Mouse (Mus musculus): ENCODE data around the gene Synpr. TPM values are rescaled to one million over a fixed set of nuclear protein-coding genes. Genes with fewer than 3 reads are reported as not detected.
"Not testable (repeated sequence)": the region's sequence is repeated elsewhere in the genome, so short reads cannot be mapped to it uniquely, and the experiment has no call there.

Synpr gene
- 0.94 and 1.1 TPM in 2 replicates for polyA plus RNA-seq (2015; fragmentation: Nextera tagmentation; extraction: Ambion mirVana)

DNA sequence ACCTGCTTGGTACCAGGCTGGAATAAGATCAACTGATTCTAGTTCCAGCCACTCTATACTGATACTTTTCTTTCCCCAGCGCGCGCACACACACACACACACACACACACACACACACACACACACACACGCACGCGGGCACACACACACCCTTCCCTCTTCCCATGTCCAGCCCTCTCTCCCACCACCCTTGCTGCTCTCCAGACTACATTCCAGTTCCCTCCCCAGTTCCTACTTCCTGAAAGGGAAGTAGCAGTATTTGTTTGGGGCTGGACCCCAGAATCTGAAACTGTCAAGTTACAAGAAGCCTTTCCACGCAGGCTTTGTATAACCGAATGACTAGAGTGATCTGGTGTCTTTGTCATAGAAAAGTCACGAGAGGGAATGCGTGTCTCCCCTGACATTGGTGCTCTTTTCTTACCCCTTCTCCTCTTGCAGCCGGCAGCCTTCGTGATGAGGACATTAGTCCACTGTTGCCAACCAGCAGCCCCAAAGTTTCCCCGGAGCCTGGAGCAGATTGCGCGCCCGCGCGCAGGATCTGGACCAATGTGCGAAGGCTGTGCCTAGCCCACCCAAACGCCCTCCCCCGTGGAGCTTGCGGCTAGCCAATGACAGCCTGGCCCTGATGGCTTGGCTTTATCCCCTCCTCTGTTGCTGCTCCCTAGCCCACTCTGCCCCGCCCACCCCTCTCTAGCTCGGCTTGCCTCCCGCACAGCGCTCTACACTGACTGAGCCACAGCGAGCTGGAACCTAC lies at the start of gene Synpr:
Gene Synpr, plus strand, starts transcription at position 690 of the 754 bp plus-strand sequence.
- 4% methylated on average over 27 of the region's 27 CpGs for WGBS
- H3K4me3 ChIP-seq (ENCODE audit: low read depth, low read length), result peak within 1 kb of the TSS; percentile 16; the same call in 1 of the 2 replicates
- peak within 1 kb of the TSS; percentile 60 for H3K4me2 ChIP-seq (replicated peaks; ENCODE audit: low read depth)
- no peaks in the 10 kb centered on the region for H3K9me3 ChIP-seq (ENCODE audit: control insufficient read depth)
- no peak for TF ChIP-seq CTCF (IDR thresholded peaks at IDR 0.05; ENCODE audit: low read depth)
- no peaks in the 10 kb centered on the region for H3K4me1 ChIP-seq (replicated peaks; ENCODE audit: control insufficient read depth, insufficient read depth, low read length)
- ATAC-seq, result peak; percentile 57
- no peaks in the 10 kb centered on the region for H3K27me3 ChIP-seq (replicated peaks; ENCODE audit: control insufficient read depth, insufficient read depth, low read length)
- H3K9ac ChIP-seq (ENCODE audit: low read depth, low read length), result no peak within 1 kb of the TSS
- H3K36me3 ChIP-seq (ENCODE audit: control insufficient read depth, insufficient read depth), result no peaks in the 10 kb centered on the region
- no peak within 1 kb of the TSS for H3K27ac ChIP-seq (ENCODE audit: low read depth, low read length)

DNA sequence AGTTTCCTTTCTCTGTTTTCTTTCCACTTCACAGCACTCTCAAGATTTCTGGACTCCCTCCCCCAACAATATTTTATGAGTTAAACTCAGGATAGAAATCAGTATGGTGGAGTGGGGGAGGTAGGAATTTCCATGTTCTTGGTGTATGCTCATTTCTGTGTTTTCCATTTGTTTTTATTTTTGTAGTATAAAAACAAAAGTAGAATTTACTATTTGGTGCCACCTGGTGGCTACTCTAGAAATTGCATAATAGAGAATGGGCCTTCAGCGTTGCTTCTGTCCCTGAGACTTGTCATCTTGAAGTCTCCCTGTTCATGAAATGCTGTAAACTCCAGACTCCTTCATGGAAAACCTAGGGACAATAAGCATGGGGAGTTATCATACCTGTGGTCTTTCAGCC lies 47.7 kb upstream of the Synpr start:
- H3K27ac ChIP-seq (ENCODE audit: low read depth, low read length), result no peak overlapping the region
- no peak for ATAC-seq
- H3K9me3 ChIP-seq (ENCODE audit: control insufficient read depth), result no peaks in the 10 kb centered on the region
- H3K9ac ChIP-seq (ENCODE audit: low read depth, low read length), result no peak overlapping the region
- no peak overlapping the region for H3K4me2 ChIP-seq (replicated peaks; ENCODE audit: low read depth)
- no peak overlapping the region for H3K4me3 ChIP-seq (ENCODE audit: low read depth, low read length)
- no peaks in the 10 kb centered on the region for H3K36me3 ChIP-seq (ENCODE audit: control insufficient read depth, insufficient read depth)
- no peaks in the 10 kb centered on the region for H3K4me1 ChIP-seq (replicated peaks; ENCODE audit: control insufficient read depth, insufficient read depth, low read length)
- no peaks in the 10 kb centered on the region for H3K27me3 ChIP-seq (replicated peaks; ENCODE audit: control insufficient read depth, insufficient read depth, low read length)
- peak; percentile 55 for TF ChIP-seq CTCF (IDR thresholded peaks at IDR 0.05; ENCODE audit: low read depth)
- 8% methylated on average over 1 of the region's 1 CpGs for WGBS

DNA sequence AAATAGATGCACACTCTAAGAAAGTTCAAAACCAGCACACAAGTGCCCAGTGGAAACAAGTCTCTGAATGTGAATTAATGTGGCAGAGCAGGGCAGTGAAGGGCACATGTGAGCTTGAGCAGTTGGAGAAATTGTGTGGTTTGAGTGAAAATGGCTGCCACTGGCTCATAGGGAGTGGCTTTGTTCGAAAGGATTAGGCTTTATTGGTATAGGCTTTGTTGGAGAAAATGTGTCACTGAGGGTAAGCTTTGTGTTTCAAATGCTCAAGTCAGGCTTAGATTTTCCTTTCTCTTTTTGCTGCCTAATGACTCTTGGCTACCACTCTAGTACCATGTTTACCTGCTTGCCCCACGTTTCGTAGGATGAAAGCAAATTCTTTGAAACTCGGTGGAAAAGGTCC lies 37.1 kb upstream of the Synpr start:
- Histone ChIP-seq H3K4me3 (ENCODE audit: low read depth, low read length) (no peak overlapping the region), H3K4me2 (replicated peaks; ENCODE audit: low read depth) (no peak overlapping the region), H3K27ac (ENCODE audit: low read depth, low read length) (no peak overlapping the region), H3K9ac (ENCODE audit: low read depth, low read length) (no peak overlapping the region), H3K36me3 (ENCODE audit: control insufficient read depth, insufficient read depth) (no peaks in the 10 kb centered on the region), H3K4me1 (replicated peaks; ENCODE audit: control insufficient read depth, insufficient read depth, low read length) (no peaks in the 10 kb centered on the region), H3K27me3 (replicated peaks; ENCODE audit: control insufficient read depth, insufficient read depth, low read length) (no peaks in the 10 kb centered on the region), H3K9me3 (ENCODE audit: control insufficient read depth) (no peaks in the 10 kb centered on the region)
- 75% methylated on average over 4 of the region's 4 CpGs for WGBS
- no peak for TF ChIP-seq CTCF (IDR thresholded peaks at IDR 0.05; ENCODE audit: low read depth)
- no peak for ATAC-seq

DNA sequence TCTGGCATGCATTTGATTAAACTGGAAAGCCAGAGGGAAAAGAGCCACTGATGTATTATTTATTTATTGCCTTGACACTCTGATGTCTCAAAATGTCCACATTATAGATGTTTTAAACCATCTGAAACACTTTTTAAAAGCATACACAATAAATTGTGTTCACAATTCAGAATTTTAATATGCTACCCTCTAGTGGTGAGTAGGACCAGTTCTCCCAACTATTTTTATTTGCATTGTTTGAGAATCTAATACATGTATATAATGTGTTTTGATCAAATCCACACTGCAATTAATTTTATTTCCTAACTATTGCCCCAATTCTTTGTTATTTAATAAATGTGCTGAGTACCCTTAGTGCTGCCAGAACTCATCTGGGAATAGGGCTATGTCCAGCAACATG lies 35.2 kb upstream of the Synpr start:
- Histone ChIP-seq H3K4me3 (ENCODE audit: low read depth, low read length) (no peak overlapping the region), H3K9me3 (ENCODE audit: control insufficient read depth) (no peaks in the 10 kb centered on the region), H3K27ac (ENCODE audit: low read depth, low read length) (no peak overlapping the region), H3K36me3 (ENCODE audit: control insufficient read depth, insufficient read depth) (no peaks in the 10 kb centered on the region), H3K9ac (ENCODE audit: low read depth, low read length) (no peak overlapping the region), H3K27me3 (replicated peaks; ENCODE audit: control insufficient read depth, insufficient read depth, low read length) (no peaks in the 10 kb centered on the region), H3K4me1 (replicated peaks; ENCODE audit: control insufficient read depth, insufficient read depth, low read length) (no peaks in the 10 kb centered on the region), H3K4me2 (replicated peaks; ENCODE audit: low read depth) (no peak overlapping the region)
- ATAC-seq, result no peak
- TF ChIP-seq CTCF (IDR thresholded peaks at IDR 0.05; ENCODE audit: low read depth), result 0 out of 2 replicates have a peak, but pooled peaks have one; percentile 5

DNA sequence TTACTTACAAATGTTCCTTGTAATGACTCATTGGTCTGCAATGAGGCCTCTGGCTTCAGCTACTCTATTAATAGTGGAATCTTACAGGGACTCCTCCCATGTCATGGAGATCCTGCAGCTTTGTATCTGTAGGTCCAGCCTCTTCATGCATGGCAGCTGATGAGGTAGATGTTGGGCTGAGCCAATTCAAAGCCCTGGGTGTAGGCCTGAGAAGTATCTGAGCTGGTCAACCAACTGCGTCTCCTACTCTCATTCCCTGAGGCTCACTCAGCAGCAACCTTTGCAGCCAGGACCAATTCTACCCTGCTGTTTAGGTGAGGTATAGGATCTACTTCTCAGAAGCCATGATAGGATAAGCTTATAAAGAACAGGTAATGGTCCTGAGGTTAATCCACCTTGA lies 32.0 kb upstream of the Synpr start:
- 100% methylated on average over 1 of the region's 1 CpGs for WGBS
- Histone ChIP-seq H3K27me3 (replicated peaks; ENCODE audit: control insufficient read depth, insufficient read depth, low read length) (no peaks in the 10 kb centered on the region), H3K9ac (ENCODE audit: low read depth, low read length) (no peak overlapping the region), H3K9me3 (ENCODE audit: control insufficient read depth) (no peaks in the 10 kb centered on the region), H3K4me3 (ENCODE audit: low read depth, low read length) (no peak overlapping the region), H3K27ac (ENCODE audit: low read depth, low read length) (no peak overlapping the region), H3K4me2 (replicated peaks; ENCODE audit: low read depth) (no peak overlapping the region), H3K4me1 (replicated peaks; ENCODE audit: control insufficient read depth, insufficient read depth, low read length) (no peaks in the 10 kb centered on the region), H3K36me3 (ENCODE audit: control insufficient read depth, insufficient read depth) (no peaks in the 10 kb centered on the region)
- no peak for ATAC-seq
- no peak for TF ChIP-seq CTCF (IDR thresholded peaks at IDR 0.05; ENCODE audit: low read depth)

DNA sequence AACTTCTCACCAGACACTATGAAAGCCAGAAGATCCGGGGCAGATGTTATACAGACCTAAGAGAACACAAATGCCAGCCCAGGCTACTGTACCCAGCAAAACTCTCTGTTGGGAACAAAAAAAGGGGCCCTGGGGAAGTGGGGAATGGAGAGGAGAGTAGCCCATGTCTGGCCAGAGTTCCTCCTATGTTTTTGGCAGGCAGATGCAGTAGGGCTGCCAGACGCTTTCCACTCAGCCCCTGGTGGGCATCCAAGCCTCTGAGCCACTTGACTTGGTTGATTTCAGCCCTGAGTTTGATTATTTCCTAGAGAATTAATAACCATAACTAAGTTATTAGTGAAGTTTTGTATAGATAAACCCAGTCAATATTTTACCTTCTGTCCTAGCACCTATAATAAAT lies 29.8 kb upstream of the Synpr start:
- not testable (repeated sequence) for H3K9me3 ChIP-seq (ENCODE audit: control insufficient read depth); H3K9ac ChIP-seq (ENCODE audit: low read depth, low read length); H3K27ac ChIP-seq (ENCODE audit: low read depth, low read length); H3K4me3 ChIP-seq (ENCODE audit: low read depth, low read length); H3K36me3 ChIP-seq (ENCODE audit: control insufficient read depth, insufficient read depth); H3K4me2 ChIP-seq (replicated peaks; ENCODE audit: low read depth); H3K27me3 ChIP-seq (replicated peaks; ENCODE audit: control insufficient read depth, insufficient read depth, low read length); ATAC-seq; H3K4me1 ChIP-seq (replicated peaks; ENCODE audit: control insufficient read depth, insufficient read depth, low read length)
- 80% methylated on average over 2 of the region's 2 CpGs for WGBS

Measured in intestine, postnatal 0 days (tissue).